Mouse (Mus musculus): Measurements from ENCODE around the gene Hbb-bh2. TPM values are rescaled to one million over a fixed set of nuclear protein-coding genes. Genes with fewer than 3 reads are reported as not detected.

Gene Hbb-bh2
- 0.29 TPM in 1 of 2 replicates, not detected in the other for polyA plus RNA-seq (2016; fragmentation: Nextera tagmentation; extraction: Ambion mirVana)

DNA sequence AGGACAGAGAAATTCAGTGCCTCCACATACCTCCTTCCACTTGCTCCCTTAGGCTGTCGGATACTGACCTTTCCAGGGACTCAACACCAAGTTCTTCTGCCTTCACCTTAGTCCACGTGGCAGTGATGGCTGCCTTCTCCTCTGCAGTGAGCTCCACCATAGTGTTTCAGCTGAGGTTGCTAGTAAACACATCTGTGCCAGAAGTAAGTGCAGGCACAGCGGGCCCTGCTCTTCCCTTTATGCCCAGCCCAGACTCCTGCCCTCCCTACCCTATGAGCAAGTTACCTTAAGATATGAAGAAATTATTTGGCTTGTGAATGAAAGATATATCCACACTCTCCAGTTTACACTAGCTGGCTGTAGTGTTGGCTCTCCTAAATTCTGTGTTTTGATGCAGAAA, at the start of gene Hbb-bh2:
Gene Hbb-bh2, minus strand, starts transcription at position 253 of the 400 bp plus-strand sequence.
- no peak within 1 kb of the TSS for H3K27ac ChIP-seq (replicated peaks)
- no peak for DNase-seq (ENCODE audit: low spot score)
- H3K4me3 ChIP-seq: no peak within 1 kb of the TSS
- no peaks in the 10 kb centered on the region for H3K27me3 ChIP-seq (replicated peaks; ENCODE audit: low read depth, poor library complexity, severe bottlenecking)
- H3K9me3 ChIP-seq: no peaks in the 10 kb centered on the region
- whole genome bisulfite sequencing: 80% methylated on average over 3 of the region's 3 CpGs
- H3K36me3 ChIP-seq (replicated peaks): no peaks in the 10 kb centered on the region
- H3K4me1 ChIP-seq: no peaks in the 10 kb centered on the region

DNA sequence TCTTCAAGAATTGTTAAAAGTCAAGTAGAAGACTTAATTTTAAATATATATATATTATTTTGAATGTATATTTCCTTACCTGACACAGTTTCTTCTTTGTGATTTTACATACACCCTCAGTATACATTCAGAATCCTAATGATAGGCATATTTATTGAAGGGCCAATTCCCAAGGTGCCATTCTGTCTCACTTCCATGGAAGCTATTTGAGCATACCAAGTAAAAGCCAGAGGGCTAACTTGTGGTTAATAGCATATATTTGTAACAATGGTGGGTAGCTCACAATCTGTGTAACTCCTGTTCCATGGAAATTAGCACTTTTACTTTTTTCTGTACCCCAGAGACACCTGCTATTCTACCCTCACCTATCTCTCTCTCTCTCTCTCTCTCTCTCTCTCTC, 45.8 kb upstream of the Hbb-bh2 start, which contains the start of gene Olfr66:
Gene Olfr66, minus strand, starts transcription at position 101 of the 400 bp plus-strand sequence.
- Histone ChIP-seq H3K27me3 (replicated peaks; ENCODE audit: low read depth, poor library complexity, severe bottlenecking) (no peaks in the 10 kb centered on the region), H3K4me3 (no peak within 1 kb of the TSS), H3K27ac (replicated peaks) (no peak within 1 kb of the TSS), H3K9me3 (no peaks in the 10 kb centered on the region), H3K36me3 (replicated peaks) (no peaks in the 10 kb centered on the region), H3K4me1 (no peaks in the 10 kb centered on the region)
- DNase-seq (ENCODE audit: low spot score): no peak

GRCm38 (mm10) chr7:103877093-103877492, 36.8 kb upstream of the Hbb-bh2 start:
- no peaks in the 10 kb centered on the region for H3K36me3 ChIP-seq (replicated peaks)
- no peak overlapping the region for H3K4me3 ChIP-seq
- H3K27me3 ChIP-seq (replicated peaks; ENCODE audit: low read depth, poor library complexity, severe bottlenecking): no peaks in the 10 kb centered on the region
- no peaks in the 10 kb centered on the region for H3K9me3 ChIP-seq
- no peak overlapping the region for H3K27ac ChIP-seq (replicated peaks)
- H3K4me1 ChIP-seq: no peaks in the 10 kb centered on the region
- WGBS: 91% methylated on average over 2 of the region's 2 CpGs
- no peak for DNase-seq (ENCODE audit: low spot score)

GRCm38 (mm10) chr7:103874451-103874850, 34.1 kb upstream of the Hbb-bh2 start:
- no peaks in the 10 kb centered on the region for H3K27me3 ChIP-seq (replicated peaks; ENCODE audit: low read depth, poor library complexity, severe bottlenecking)
- H3K4me1 ChIP-seq: no peaks in the 10 kb centered on the region
- 52% methylated on average over 5 of the region's 5 CpGs for WGBS
- no peaks in the 10 kb centered on the region for H3K36me3 ChIP-seq (replicated peaks)
- no peak overlapping the region for H3K27ac ChIP-seq (replicated peaks)
- no peak overlapping the region for H3K4me3 ChIP-seq
- no peaks in the 10 kb centered on the region for H3K9me3 ChIP-seq
- no peak for DNase-seq (ENCODE audit: low spot score)

DNA sequence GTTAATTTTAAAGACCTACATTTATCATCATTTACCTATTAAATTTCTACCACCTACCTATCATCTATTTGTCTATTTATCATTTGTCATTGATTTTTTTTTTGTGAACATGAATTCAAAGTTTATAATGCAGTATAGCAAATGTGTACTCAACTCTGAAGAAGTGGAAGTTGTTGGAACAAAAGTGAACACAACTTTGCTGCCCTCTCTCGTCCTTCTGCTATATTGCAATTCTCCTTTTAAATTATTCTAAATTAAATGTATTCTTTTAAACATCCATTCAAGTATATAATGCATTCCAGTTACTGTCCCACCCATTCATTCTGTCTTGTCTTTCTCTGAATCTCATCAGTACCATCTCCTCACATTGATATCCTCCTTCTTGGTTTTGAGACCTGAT, 32.7 kb upstream of the Hbb-bh2 start:
- WGBS: 10% methylated on average over 1 of the region's 1 CpGs
- no peak for DNase-seq (ENCODE audit: low spot score)
- H3K4me3 ChIP-seq: no peak overlapping the region

DNA sequence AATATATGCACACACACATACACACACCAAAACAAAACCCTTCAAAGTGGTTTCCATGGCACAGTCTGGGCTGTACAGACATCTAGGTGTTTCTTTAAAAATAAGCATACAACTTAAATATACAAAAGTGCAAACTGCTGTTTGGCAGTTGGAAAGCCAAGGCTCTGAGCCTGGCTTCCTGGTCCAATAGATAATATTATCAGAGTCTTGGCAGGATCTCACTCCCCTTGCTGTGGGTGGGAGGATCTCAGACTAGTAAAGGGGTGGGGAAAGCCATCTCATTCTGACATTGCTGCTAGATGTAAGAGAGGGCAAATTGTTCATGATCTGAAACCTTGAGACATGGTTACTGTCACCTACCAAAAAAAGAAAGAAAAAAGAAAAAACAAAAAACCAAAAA, 30.3 kb upstream of the Hbb-bh2 start:
- DNase-seq (ENCODE audit: low spot score): no peak
- H3K27me3 ChIP-seq (replicated peaks; ENCODE audit: low read depth, poor library complexity, severe bottlenecking): no peaks in the 10 kb centered on the region
- H3K4me3 ChIP-seq: no peak overlapping the region
- no peaks in the 10 kb centered on the region for H3K4me1 ChIP-seq
- no peak overlapping the region for H3K27ac ChIP-seq (replicated peaks)
- H3K36me3 ChIP-seq (replicated peaks): no peaks in the 10 kb centered on the region
- H3K9me3 ChIP-seq: no peaks in the 10 kb centered on the region

More for the DNA sequence above, 32.7 kb upstream of the Hbb-bh2 start:
- Histone ChIP-seq H3K9me3 (no peaks in the 10 kb centered on the region), H3K27ac (replicated peaks) (no peak overlapping the region), H3K36me3 (replicated peaks) (no peaks in the 10 kb centered on the region), H3K4me1 (no peaks in the 10 kb centered on the region), H3K27me3 (replicated peaks; ENCODE audit: low read depth, poor library complexity, severe bottlenecking) (no peaks in the 10 kb centered on the region)

DNA sequence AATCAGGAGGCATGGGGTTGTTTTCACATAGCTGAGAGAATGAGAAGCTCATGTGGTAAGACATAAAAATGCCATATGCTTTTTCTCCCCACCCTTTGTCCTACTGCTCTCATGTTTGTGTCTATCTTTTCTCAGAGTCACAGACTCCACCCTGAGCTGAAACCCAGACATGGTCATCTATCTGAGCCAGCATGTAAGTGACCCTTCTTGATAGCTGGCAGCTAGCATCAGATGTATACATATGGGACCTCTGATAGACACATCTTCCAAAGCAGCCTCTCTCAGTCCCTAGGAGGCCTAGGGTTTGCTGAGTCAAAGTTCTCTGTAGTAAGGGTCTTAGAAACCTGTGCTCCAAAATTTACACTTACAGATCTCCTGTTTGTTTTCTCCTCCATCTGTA, 25.4 kb upstream of the Hbb-bh2 start:
- no peak for DNase-seq (ENCODE audit: low spot score)

DNA sequence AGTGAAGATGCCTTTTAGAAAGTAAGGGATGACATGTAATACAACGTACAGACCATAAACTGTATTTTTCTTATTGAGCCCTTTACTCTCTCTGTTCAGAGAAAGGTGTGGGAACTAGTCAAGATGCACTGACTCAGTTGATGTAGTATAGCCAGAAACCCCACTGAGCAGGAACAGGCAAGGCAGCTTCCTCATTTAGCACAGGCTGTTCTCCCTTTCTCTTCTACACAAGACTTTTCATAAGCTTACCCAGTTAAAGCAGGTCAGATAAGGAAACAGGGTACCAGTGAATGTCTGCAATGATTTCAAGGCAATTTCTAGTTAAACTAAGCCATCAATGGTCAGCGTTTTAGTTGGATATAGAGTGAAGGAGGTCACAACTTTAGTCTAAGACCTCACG, 21.2 kb upstream of the Hbb-bh2 start:
- no peaks in the 10 kb centered on the region for H3K4me1 ChIP-seq
- no peak overlapping the region for H3K27ac ChIP-seq (replicated peaks)
- H3K27me3 ChIP-seq (replicated peaks; ENCODE audit: low read depth, poor library complexity, severe bottlenecking): no peaks in the 10 kb centered on the region
- no peak for DNase-seq (ENCODE audit: low spot score)
- 82% methylated on average over 3 of the region's 3 CpGs for WGBS
- H3K4me3 ChIP-seq: no peak overlapping the region
- H3K9me3 ChIP-seq: no peaks in the 10 kb centered on the region
- no peaks in the 10 kb centered on the region for H3K36me3 ChIP-seq (replicated peaks)

More for the DNA sequence above, 25.4 kb upstream of the Hbb-bh2 start:
- H3K27me3 ChIP-seq (replicated peaks; ENCODE audit: low read depth, poor library complexity, severe bottlenecking): no peaks in the 10 kb centered on the region
- no peak overlapping the region for H3K27ac ChIP-seq (replicated peaks)
- H3K4me1 ChIP-seq: no peaks in the 10 kb centered on the region
- no peak overlapping the region for H3K4me3 ChIP-seq
- no peaks in the 10 kb centered on the region for H3K36me3 ChIP-seq (replicated peaks)
- H3K9me3 ChIP-seq: no peaks in the 10 kb centered on the region

DNA sequence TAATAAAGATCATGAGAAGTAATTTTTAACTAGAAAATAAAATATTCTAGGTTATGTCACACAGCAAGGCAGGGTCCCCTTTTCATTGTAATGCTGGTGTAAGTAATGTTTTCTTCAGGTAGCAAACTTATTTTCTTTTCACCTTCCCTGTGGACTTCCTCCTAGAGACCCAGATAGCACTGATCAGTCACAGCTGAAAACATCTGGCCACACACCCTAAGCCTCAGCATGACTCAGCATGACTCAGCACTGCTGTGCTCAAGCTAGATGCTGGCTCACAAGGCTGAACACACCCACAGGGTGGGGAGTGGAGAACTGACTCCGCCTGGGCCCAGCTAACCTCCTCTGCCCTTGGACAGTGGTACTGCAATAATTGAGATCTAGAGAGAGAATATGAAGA, 20.5 kb upstream of the Hbb-bh2 start:
- peak; percentile 27 for DNase-seq (ENCODE audit: low spot score)
- H3K36me3 ChIP-seq (replicated peaks): no peaks in the 10 kb centered on the region
- 54% methylated on average over 1 of the region's 1 CpGs for WGBS
- no peaks in the 10 kb centered on the region for H3K9me3 ChIP-seq
- no peak overlapping the region for H3K4me3 ChIP-seq
- no peak overlapping the region for H3K27ac ChIP-seq (replicated peaks)
- H3K4me1 ChIP-seq: no peaks in the 10 kb centered on the region
- H3K27me3 ChIP-seq (replicated peaks; ENCODE audit: low read depth, poor library complexity, severe bottlenecking): no peaks in the 10 kb centered on the region

DNA sequence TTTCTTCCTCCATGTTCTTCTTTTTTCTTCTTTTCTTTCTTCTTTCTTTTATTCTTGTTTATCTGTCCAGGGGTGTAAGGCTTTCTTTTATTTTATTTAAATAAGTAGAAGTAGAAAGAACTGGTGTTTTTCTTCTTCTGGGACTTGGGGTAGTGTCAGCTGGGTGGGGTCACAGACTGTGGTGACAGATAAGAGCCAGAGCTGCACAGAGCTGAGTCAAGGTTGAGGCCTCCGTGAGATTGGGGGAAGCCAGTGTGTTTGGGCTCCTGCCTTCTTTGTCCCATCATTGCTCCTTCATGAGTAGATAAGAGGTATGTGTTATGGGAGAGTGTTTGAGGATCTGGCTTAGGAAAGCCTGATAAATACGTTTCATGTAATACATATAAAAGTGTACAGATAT, 18.8 kb upstream of the Hbb-bh2 start:
- WGBS: 73% methylated on average over 2 of the region's 2 CpGs
- H3K27me3 ChIP-seq (replicated peaks; ENCODE audit: low read depth, poor library complexity, severe bottlenecking): no peaks in the 10 kb centered on the region
- H3K36me3 ChIP-seq (replicated peaks): no peaks in the 10 kb centered on the region
- H3K9me3 ChIP-seq: no peaks in the 10 kb centered on the region
- no peak overlapping the region for H3K27ac ChIP-seq (replicated peaks)
- H3K4me3 ChIP-seq: no peak overlapping the region
- DNase-seq (ENCODE audit: low spot score): no peak
- no peaks in the 10 kb centered on the region for H3K4me1 ChIP-seq

DNA sequence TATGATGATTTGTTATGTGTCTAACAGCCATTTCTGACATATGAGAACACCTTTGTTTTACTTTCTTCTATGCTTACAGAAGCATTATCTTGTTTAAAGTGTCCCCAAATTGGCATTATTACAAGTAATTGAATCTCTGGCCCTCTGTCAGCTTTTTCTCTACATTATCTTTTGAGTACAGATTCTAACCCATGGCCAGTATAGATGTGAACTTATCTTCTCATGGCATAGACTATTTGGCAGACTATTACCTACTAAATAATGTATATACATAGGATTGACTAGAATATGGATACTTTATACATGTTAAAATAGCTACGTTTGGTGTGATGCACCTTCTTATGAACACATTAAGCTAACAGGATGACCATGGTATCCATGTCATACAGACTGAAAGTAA, 14.3 kb upstream of the Hbb-bh2 start:
- 74% methylated on average over 1 of the region's 1 CpGs for WGBS
- Histone ChIP-seq H3K4me1 (no peaks in the 10 kb centered on the region), H3K9me3 (no peaks in the 10 kb centered on the region), H3K4me3 (no peak overlapping the region), H3K27me3 (replicated peaks; ENCODE audit: low read depth, poor library complexity, severe bottlenecking) (no peaks in the 10 kb centered on the region), H3K36me3 (replicated peaks) (no peaks in the 10 kb centered on the region), H3K27ac (replicated peaks) (no peak overlapping the region)
- DNase-seq (ENCODE audit: low spot score): no peak

DNA sequence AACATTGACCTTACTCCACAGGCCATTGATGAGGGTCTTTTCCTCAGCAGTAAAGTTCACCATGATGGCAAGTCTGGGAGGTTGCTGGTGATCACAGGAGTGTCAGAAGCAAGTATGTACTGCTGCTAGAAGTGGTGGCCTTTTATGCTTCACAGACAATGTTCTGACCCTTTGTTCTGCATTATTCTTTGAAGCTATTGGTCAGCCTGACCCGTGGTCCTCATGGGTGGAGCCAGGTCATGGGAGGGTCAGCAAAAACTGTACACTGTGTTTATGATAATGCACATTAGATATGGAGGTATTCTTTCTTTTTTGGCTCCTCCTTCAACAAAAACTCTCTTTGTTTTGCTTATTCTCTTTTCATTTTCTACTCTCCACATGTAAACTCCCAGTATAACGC, 12.8 kb upstream of the Hbb-bh2 start, which contains the start of gene Hbb-y:
Gene Hbb-y, minus strand, starts transcription at position 127 of the 400 bp plus-strand sequence.
- Histone ChIP-seq H3K4me3 (no peak within 1 kb of the TSS), H3K36me3 (replicated peaks) (no peaks in the 10 kb centered on the region), H3K27me3 (replicated peaks; ENCODE audit: low read depth, poor library complexity, severe bottlenecking) (no peaks in the 10 kb centered on the region), H3K4me1 (no peaks in the 10 kb centered on the region), H3K27ac (replicated peaks) (no peak within 1 kb of the TSS), H3K9me3 (no peaks in the 10 kb centered on the region)
- no peak for DNase-seq (ENCODE audit: low spot score)
- 65% methylated on average over 2 of the region's 2 CpGs for WGBS

DNA sequence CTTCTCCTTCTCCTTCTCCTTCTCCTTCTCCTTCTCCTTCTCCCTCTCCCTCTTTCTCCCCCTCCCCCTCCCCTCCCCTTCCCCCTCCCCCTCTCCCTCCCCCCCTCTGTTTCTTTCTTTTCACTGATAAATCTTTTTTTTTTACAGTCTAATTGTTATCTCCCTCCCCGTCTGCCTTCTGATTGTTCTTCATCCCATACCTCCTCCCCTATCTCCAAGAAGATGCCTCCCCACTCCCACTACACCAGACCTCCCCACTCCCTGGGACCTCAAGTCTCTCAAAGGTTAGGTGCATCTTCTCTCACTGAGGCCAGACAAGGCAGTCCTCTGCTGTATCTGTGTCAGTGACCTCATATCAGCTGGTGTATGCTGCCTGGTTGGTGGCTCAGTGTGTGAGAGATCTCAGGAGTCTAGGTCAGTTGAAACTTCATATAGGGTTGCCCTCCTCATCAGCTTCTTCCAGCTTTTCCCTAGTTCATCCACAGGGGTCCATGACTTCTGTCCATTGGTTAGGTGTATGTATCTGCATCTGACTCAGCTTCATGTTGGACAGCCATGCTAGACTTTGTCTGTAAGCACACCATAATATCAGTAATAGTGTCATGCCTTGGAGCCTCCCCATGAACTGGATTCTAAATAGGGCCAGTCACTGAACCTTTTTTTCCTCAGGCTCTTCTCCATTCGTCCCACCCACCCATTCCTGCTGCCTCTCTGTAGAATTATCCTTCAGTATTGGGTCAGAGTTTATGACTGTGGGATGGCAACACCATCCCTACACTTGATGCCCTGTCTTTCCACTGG, 4.4 kb upstream of the Hbb-bh2 start:
- H3K9me3 ChIP-seq: no peaks in the 10 kb centered on the region
- no peaks in the 10 kb centered on the region for H3K27me3 ChIP-seq (replicated peaks; ENCODE audit: low read depth, poor library complexity, severe bottlenecking)
- no peaks in the 10 kb centered on the region for H3K36me3 ChIP-seq (replicated peaks)
- no peaks in the 10 kb centered on the region for H3K4me1 ChIP-seq
- 56% methylated on average over 2 of the region's 2 CpGs for WGBS
- DNase-seq (ENCODE audit: low spot score): no peak
- no peak overlapping the region for H3K27ac ChIP-seq (replicated peaks)
- no peak overlapping the region for H3K4me3 ChIP-seq

All from embryonic facial prominence, embryonic 10.5 days (tissue).